Mouse (Mus musculus): ENCODE data around the gene Trappc5. TPM values are rescaled to one million over a fixed set of nuclear protein-coding genes. Genes with fewer than 3 reads are reported as not detected.

Gene Trappc5
- total RNA-seq (2021): 10 to 100 TPM; 17.8 to 18.0 TPM
- long read RNA-seq, experiment 1, full-length matches to known transcripts: 67 of 67 reads
- long read RNA-seq, experiment 1, partial matches to known transcripts: 0 of 67 reads
- long read RNA-seq, experiment 1, other reads (novel, unspliced or antisense): 0 of 67 reads
- long read RNA-seq, experiment 2, full-length matches to known transcripts: 65 of 65 reads
- long read RNA-seq, experiment 2, partial matches to known transcripts: 0 of 65 reads
- long read RNA-seq, experiment 2, other reads (novel, unspliced or antisense): 0 of 65 reads

GRCm38 (mm10) chr8:3676131-3676992, at the start of gene Trappc5:
Gene Trappc5 (plus strand): TSS chr8:3676299.
- DNase-seq: peak; percentile 90

DNA sequence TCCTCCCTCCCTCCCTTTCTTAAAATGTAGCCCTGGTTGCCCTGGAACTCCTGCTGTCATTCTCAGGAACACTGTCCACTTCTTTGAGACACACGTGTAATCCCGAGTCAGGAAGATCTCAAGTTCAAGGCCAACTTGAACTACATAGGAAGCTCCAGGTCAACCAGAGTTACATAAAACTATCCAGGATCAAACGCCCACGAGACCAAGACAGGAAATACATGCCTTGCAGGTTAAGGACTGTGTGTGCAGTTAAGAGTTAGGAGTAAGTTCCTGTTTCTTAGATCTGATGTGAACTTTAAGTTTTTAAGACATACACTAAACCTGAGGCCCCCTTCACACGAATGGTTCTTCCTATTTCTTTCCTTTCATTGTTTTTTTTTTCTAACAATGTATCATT, 49.1 kb upstream of the Trappc5 start:
- DNase-seq: no peak

DNA sequence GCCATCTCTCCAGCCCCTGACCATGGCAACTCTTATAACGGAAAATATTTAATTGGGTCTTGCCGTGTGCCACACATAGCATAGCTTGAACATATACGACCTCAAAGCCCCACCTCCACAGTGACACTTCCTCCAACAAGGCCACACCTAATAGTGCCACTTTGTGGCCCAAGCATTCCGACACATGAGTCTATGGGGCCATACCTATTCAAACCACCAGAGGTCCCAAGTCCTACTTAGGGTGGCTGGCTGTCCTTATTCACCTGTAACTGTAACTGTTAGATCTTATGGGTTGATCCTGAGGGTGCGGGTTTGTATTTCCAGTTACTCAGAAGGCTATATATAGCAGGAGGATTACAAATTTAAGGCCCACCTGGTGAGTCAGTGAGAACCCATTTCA, 48.1 kb upstream of the Trappc5 start:
- DNase-seq: no peak

- DNase-seq: peak; percentile 31
Observed at GRCm38 (mm10) chr8:3630647-3631477, 45.2 kb upstream of the Trappc5 start, which contains the start of gene Stxbp2. Gene Stxbp2 (plus strand): TSS chr8:3630955.

DNA sequence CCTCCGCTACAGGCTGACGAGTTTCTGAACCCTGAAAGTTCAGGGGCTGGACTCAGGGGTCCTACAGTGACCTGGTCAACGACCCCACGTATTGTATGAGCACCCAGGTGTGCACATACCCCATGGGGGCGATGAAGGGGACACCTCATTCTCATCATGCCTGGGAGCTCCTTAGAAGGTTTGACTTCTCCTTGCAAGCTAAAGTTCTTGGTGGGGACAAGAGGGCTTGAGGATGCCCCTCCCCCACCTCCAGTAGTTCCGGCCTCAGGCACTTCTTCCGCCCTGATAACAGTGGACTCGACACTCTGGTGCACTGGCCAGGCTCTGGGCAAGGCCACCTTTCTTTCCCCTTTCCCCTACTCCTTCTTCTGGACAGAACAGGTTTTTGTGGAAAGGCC, 44.6 kb upstream of the Trappc5 start:
- DNase-seq: no peak

DNA sequence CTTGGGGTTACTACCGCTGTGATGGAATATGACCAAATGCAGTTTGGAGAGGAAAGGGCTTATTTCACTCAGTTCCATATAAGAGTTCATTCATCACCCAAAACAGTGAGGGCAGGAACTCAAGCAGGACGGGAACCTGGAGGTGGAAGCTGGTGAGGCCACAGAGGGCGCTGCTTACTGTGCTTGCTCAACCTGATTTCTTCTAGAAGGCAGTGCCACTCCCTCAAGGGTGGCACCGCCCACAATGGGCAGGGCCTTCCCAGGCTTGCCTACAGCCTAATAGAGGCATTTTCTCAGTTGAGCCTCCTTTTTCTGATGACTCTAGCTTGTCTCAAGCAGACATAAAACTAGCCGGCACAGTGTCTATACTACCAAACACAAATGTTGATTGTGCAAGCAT, 30.3 kb upstream of the Trappc5 start:
- DNase-seq: no peak

DNA sequence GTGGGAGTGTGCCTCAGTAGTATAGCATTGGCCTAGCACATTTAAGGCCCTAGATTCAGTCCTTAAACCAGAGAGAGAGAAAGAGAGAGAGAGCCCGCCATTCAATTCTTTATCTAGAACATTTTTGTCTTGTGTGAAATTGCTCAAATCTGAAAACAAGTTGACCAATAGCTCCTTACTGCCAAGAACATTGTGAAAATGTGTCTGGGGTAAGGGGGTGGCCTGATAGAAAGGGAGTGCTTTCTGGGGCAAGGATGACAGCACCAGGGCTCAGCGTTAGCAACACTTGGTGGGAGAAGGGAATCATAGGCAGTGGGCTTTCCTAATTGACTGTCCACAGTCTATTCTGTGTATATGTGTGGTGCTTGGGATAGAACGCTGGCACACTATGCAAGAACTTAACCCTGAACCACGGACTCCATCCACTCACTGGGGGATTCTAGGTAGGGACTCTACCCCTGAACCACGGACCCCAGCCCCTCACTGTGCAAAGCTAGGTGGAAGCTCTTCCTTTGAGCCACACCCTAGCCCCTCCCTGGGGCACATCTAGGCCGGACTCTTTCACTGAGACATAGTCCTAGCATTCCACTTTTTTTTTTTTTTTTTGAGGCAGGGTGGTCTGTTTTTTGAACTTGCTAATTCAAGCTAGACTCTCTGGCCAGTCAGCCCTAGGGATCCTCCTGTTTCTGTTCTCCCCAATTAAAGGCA, 29.1 kb upstream of the Trappc5 start:
- DNase-seq: no peak

DNA sequence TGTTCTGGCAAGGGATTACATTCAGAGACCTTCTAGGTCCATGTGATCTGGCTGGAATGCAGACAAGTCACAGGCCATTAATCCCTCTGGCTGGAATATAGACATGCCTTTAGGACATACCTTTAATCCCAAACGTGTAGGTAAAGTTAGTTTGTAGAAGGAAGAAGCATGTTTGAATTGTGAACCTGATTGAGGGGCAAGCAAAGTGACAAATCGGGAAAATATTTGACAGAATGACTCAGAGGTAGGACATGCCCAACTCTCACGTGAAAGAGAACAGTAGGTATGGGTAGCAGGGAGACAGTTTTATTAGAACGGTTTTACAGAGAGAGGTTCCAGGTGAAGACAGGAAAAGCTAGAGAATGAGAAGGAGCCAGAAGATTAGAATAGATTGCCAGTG, 28.5 kb upstream of the Trappc5 start:
- no peak for DNase-seq

- DNase-seq: no peak
Observed at GRCm38 (mm10) chr8:3648268-3648667, 27.8 kb upstream of the Trappc5 start.

DNA sequence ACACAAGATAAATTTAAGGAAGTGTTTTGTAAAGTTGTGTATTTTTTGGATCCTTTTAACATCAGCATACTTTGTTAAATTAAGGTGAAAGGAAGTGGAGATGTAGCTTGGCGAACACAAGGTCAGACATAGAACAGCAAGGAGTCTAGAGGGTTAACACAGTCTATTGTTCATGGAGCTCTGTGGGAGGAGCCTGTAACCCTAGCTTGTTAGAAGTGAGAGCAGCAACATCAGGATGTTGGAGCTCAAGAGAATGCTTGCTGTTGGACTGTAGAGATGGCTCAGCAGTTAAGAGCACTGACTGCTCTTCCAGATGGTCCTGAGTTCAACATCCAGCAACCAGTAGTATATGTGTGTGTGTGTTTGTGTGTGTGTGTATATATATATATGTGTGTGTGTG, 27.1 kb upstream of the Trappc5 start:
- no peak for DNase-seq

DNA sequence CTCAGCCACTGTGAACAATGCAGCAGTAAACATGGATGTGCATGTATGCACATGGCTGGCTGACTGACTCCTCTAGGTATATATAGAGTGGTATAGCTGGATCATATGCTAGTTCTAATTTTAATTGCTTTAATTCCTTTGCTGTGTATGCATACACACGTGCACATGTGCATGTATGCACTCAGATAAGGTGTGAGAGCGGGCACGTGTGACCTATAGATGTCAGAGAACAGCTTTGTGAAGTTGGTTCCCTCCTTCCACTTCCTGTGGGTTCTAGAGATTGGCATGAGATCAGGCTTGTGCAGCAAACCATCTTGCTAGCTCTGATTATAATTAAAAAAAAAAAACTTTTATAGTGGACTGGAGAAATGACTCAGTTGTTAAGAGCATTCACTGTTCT, 23.3 kb upstream of the Trappc5 start:
- DNase-seq: no peak

- no peak for DNase-seq
Observed at GRCm38 (mm10) chr8:3654726-3655508, 21.2 kb upstream of the Trappc5 start.

DNA sequence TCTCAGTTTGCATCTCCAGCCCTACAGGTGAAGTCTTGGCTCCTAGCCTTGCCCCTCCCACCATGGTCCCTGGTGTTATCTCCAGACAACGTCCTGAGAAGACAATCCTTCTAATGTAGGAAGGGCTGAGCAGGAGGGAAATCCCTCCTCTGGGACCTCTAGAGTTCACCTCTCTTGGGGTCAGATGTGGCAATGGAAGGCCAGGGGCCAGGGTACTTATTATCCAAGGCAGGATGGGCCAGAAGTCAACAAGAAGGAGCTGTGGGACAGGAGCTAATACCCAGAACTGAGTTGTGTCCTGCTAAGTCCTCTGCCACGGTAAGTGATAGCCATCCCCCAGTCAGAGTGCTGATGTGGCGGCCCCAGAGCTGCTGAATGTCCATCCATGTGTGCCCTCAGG, 20.6 kb upstream of the Trappc5 start, which contains the start of gene Retn:
Retn (plus strand) TSS at position 245 of the 400 bp plus-strand sequence.
- DNase-seq: no peak

DNA sequence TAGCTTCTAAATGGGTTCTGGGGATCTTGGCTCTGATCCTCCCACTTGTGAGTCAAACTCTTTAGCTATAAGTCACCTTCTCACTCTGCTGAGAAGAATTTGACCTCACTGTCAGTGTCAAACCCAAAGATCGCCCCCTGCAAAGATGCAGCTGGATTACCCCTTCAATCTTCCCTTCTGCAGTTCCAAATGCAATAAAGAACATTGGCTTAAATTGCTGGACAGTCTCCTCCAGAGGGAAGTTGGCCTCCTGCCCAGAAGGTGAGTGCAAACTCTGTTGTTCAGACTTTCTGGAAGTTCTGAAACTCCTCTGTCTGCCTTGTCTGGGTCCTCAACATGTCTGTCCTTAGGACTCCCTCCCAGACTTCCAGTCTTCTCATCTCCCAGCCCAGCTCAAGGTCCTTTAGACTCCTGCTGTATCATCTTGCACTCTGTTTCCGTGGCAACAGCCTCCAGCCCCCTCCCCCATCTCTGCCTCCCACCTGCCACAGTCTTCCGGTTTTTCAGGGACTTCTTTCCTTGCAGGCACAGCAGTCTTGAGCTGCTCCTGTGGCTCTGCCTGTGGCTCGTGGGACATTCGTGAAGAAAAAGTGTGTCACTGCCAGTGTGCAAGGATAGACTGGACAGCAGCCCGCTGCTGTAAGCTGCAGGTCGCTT, 19.2 kb upstream of the Trappc5 start:
- no peak for DNase-seq

DNA sequence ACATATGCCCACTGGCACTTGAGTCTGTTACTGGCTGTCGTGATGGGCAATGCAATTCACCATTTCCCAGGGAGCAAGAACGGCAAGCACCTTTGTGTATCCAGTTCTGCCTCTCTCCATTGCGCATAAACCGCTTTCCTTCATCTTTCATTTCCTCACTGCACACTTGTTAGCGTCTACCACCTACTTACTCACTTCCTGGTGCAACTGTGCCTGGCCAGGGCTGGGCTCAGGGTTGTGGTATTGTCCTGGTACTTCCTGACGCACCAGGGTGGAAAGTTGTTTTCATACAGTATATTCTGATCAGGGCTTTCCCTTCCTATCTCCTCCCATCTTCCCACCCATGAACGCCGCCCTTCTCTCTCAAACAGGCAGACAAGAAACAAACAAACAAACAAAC, 15.2 kb upstream of the Trappc5 start:
- no peak for DNase-seq

DNA sequence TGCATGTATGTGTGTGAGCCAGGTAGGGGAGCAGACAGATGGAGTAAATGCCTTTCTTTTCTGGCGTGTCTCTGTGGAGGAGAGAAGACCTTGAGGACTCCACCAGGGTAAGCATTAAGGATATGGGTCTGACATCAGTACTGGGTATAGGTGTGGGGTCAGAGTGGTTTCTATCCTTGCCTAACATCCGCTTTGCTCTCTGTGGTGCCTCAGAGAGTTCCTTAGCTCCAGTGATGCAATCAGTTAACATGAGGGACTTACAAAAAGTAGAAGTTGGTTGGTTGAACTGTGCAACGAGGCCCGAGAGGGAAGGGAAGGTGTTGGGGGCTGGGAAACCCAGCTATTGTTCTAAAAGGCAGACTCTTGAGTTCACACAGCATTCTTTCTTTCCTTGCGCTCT, 11.7 kb upstream of the Trappc5 start:
- DNase-seq: no peak

DNA sequence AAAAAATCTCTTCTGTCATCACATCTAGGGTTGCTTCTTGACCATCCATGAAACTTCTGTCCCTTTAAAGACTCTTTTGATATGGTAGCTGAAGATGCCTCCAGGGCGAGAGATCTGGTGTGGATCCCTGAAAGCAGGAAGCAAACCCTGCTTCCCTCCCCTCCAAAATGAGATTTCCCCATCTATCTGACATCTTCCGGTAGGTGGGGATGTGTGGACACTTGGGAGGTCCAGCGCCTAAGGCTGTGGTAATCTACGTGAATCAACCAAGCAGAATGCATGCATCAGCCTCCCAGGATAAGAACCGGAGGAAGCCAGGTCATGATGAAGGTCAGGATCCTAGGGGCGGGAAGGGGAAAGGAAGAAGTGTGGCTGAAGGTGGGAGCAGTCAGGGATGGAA, 10.6 kb upstream of the Trappc5 start, which contains the start of gene Mcemp1:
Mcemp1 (plus strand) TSS at position 248 of the 400 bp plus-strand sequence.
- no peak for DNase-seq

DNA sequence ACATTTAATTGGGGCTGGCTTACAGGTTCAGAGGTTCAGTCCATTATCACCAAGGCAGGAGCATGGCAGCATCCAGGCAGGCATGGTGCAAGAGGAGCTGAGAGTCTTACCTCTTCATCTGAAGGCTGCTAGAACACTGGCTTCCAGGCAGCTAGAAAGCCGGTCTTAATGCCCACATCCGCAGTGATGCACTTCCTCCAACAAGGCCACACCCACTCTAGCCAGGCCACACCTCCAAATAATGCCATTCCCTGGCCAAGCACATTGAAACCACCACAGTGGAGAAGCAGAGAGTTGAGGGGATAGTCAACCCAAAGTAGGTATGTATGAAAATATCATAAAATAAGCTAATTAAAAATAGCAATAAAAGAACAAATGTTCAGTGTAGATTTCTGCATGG, 5.7 kb upstream of the Trappc5 start:
- no peak for DNase-seq

DNA sequence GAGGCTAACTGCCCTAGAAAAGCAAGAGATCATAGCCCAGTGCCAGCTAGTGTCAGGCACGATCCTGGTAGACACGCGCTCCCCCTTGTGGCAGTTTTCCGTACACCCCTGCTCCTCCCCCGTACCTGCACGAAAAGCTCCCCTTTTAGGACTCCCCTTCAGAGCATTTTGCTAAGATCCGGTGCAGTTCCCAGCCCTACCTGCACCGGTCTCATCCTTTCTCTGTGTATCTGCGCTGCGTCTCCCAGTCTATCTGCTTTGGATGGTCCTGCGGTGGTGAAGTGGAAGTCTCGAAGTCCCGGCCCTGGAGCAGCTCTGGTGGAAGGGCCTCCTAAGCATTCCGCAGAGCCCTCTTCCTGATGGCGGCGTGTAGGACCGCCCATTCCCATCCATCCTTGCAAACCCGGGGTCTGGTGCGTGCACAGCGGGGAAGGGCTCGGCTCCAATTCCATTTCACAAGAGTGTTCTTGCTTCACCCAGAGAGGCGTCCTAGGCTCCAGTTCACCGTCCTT, 4.1 kb upstream of the Trappc5 start, which contains the start of gene Fcor:
Fcor (minus strand) TSS at position 383 of the 512 bp plus-strand sequence.
- DNase-seq: peak; percentile 47

- no peak for DNase-seq
Observed at GRCm38 (mm10) chr8:3674671-3675070, 1.4 kb upstream of the Trappc5 start.
